Mouse (Mus musculus) CH12.LX (cell line): ENCODE data around the gene Atp7b. TPM values are rescaled to one million over a fixed set of nuclear protein-coding genes. Genes with fewer than 3 reads are reported as not detected.

Source experiments
- DNase-seq: peaks from one replicate; pipeline ENCODE4 v3.0.0-alpha.2; 2013; ENCODE audit errors: extremely low read depth
- H3K27ac ChIP-seq: 2 replicates; pipeline ENCODE4 v1.5.1; 2012; ENCODE audit warnings: low read depth, mild to moderate bottlenecking, control low read depth, moderate library complexity; ENCODE audit not compliant: insufficient read depth
- H3K27me3 ChIP-seq: replicated peaks from 2 replicates; pipeline ENCODE3; 2012; ENCODE audit warnings: inconsistent platforms
- H3K36me3 ChIP-seq, 2 experiments: replicated peaks in 1 of 2; 2 replicates each; pipeline versions ENCODE3 to v1.6.1; 2012; ENCODE audit warnings: inconsistent platforms in 1 of 2, low read length in 1 of 2, mild to moderate bottlenecking in 1 of 2, mixed read lengths in 1 of 2, moderate library complexity in 1 of 2; ENCODE audit not compliant: control insufficient read depth in 1 of 2, insufficient read depth in 1 of 2
- H3K4me1 ChIP-seq, 2 experiments: 2 replicates each; pipeline ENCODE4 v1.6.1; 2012; ENCODE audit warnings: inconsistent platforms in 1 of 2, moderate library complexity in 1 of 2; ENCODE audit not compliant: insufficient read depth in 2 of 2, control insufficient read depth in 1 of 2
- H3K4me2 ChIP-seq: 2 replicates; pipeline ENCODE4 v1.6.1; 2012; ENCODE audit warnings: low read depth, mild to moderate bottlenecking, control low read depth; ENCODE audit not compliant: poor library complexity, insufficient read depth, severe bottlenecking
- H3K4me3 ChIP-seq, 3 experiments: fragments of 150-350 bp in 1 of 3; sonication (generic) in 1 of 3; replicated peaks in 1 of 3; 2 replicates each; pipeline versions ENCODE3 to v1.5.1; 2011 to 2012; ENCODE audit warnings: low read depth in 2 of 3, low read length in 2 of 3, mild to moderate bottlenecking in 2 of 3, moderate library complexity in 2 of 3, control low read depth in 1 of 3, improper control_type of control experiment in 1 of 3, inconsistent platforms in 1 of 3, mixed read lengths in 1 of 3; ENCODE audit not compliant: poor library complexity in 1 of 3
- H3K79me2 ChIP-seq: replicated peaks from 2 replicates; pipeline ENCODE4 v1.6.1; 2012; ENCODE audit warnings: mild to moderate bottlenecking, moderate library complexity; ENCODE audit not compliant: control insufficient read depth, poor library complexity, insufficient read depth, severe bottlenecking; ENCODE audit errors: extremely low read depth
- H3K9ac ChIP-seq: 2 replicates; pipeline ENCODE4 v1.6.1; 2012; ENCODE audit warnings: low read depth, mild to moderate bottlenecking, control low read depth, moderate library complexity; ENCODE audit not compliant: insufficient read depth
- H3K9me3 ChIP-seq: replicated peaks from 2 replicates; pipeline ENCODE3; 2012; ENCODE audit warnings: low read length, inconsistent platforms, mixed read lengths
- CHD1 ChIP-seq: IDR thresholded peaks from 2 replicates; pipeline ENCODE4 v1.6.1; 2012; ENCODE audit warnings: low read depth, low read length, improper control_type of control experiment, inconsistent platforms
- CHD2 ChIP-seq: IDR thresholded peaks from 2 replicates; pipeline ENCODE4 v1.6.1; 2011; ENCODE audit warnings: low read length, improper control_type of control experiment
- CTCF ChIP-seq, 2 experiments: IDR thresholded peaks in 1 of 2; conservative IDR thresholded peaks in 1 of 2; 2 replicates each; pipeline ENCODE4 v1.5.1; 2011 to 2012; ENCODE audit warnings: low read depth in 2 of 2, low read length in 2 of 2, improper control_type of control experiment in 1 of 2, inconsistent platforms in 1 of 2, mild to moderate bottlenecking in 1 of 2, moderate library complexity in 1 of 2
- E2F4 ChIP-seq: IDR thresholded peaks from 2 replicates; pipeline ENCODE4 v1.6.1; 2011; ENCODE audit warnings: low read depth, low read length, improper control_type of control experiment; ENCODE audit not compliant: insufficient replicate concordance
- ELF1 ChIP-seq: IDR thresholded peaks from 2 replicates; pipeline ENCODE4 v1.6.1; 2014; ENCODE audit warnings: low read depth, mild to moderate bottlenecking, inconsistent platforms, low read length, improper control_type of control experiment
- ETS1 ChIP-seq: conservative IDR thresholded peaks from 2 replicates; pipeline ENCODE4 v1.6.1; 2012; ENCODE audit warnings: low read depth, mild to moderate bottlenecking, inconsistent platforms, low read length, improper control_type of control experiment, moderate library complexity
- GABPA ChIP-seq: IDR thresholded peaks from 2 replicates; pipeline ENCODE4 v1.6.1; 2012; ENCODE audit warnings: low read depth, low read length, improper control_type of control experiment, inconsistent platforms; ENCODE audit not compliant: insufficient replicate concordance
- KAT2A ChIP-seq: IDR thresholded peaks from 2 replicates; pipeline ENCODE4 v1.6.1; 2012; ENCODE audit warnings: low read length, improper control_type of control experiment, inconsistent platforms; ENCODE audit not compliant: insufficient replicate concordance
- MAFK ChIP-seq: IDR thresholded peaks from 2 replicates; pipeline ENCODE4 v1.6.1; 2011; ENCODE audit warnings: low read length, improper control_type of control experiment; ENCODE audit not compliant: insufficient replicate concordance
- MAX ChIP-seq: IDR thresholded peaks from 2 replicates; pipeline ENCODE4 v1.6.1; 2011; ENCODE audit warnings: low read length, improper control_type of control experiment
- MYC ChIP-seq: IDR thresholded peaks from 2 replicates; pipeline ENCODE4 v1.6.1; 2011; ENCODE audit warnings: low read depth, mild to moderate bottlenecking, improper control_type of control experiment, low read length
- POLR2A ChIP-seq: IDR thresholded peaks from 2 replicates; pipeline ENCODE4 v1.6.1; 2011; ENCODE audit warnings: low read depth, mild to moderate bottlenecking, improper control_type of control experiment, low read length
- RAD21 ChIP-seq: IDR thresholded peaks from 2 replicates; pipeline ENCODE4 v1.6.1; 2011; ENCODE audit warnings: low read depth, mild to moderate bottlenecking, low read length, improper control_type of control experiment, moderate library complexity
- SIN3A ChIP-seq: IDR thresholded peaks from 2 replicates; pipeline ENCODE4 v1.6.1; 2012; ENCODE audit warnings: low read length, improper control_type of control experiment, inconsistent platforms
- SMC3 ChIP-seq: IDR thresholded peaks from 2 replicates; pipeline ENCODE4 v1.6.1; 2011; ENCODE audit warnings: low read depth, low read length, improper control_type of control experiment
- UBTF ChIP-seq: IDR thresholded peaks from 2 replicates; pipeline ENCODE4 v1.6.1; 2012; ENCODE audit warnings: low read depth, mild to moderate bottlenecking, inconsistent platforms, low read length, improper control_type of control experiment, moderate library complexity
- USF1 ChIP-seq: IDR thresholded peaks from 2 replicates; pipeline ENCODE4 v1.6.1; 2014; ENCODE audit warnings: low read depth, mild to moderate bottlenecking, inconsistent platforms, low read length, improper control_type of control experiment
- ZNF384 ChIP-seq: IDR thresholded peaks from 2 replicates; pipeline ENCODE4 v1.6.1; 2012; ENCODE audit warnings: low read depth, low read length, improper control_type of control experiment, inconsistent platforms
- dilution Hi-C: fragments of 300-500 bp; cut with MboI; formaldehyde crosslinking; loops from 2 replicates; pipeline ENCODE4 v1.14.3; 2020; ENCODE audit warnings: low sequenced_read_pairs; ENCODE audit not compliant: extremely low pct_unique_long_range_greater_than_20kb, extremely low pct_ligation_motif_present
- in situ Hi-C: fragments of 300-500 bp; cut with MboI; formaldehyde crosslinking; loops from 3 replicates; pipeline ENCODE4 v1.14.3; 2019; ENCODE audit warnings: low sequenced_read_pairs, low pct_ligation_motif_present, low pct_unique_long_range_greater_than_20kb, mixed read lengths
- polyA plus RNA-seq: library from polyadenylated mRNA; unstranded; fragments of >175 nt; gene quantifications from 2 replicates; pipeline ENCODE4 v1.2.1, GENCODE M21; 2012; ENCODE audit warnings: low read depth; ENCODE audit not compliant: insufficient read length
- total RNA-seq, 2 experiments: library from RNA; depleted of rRNA; stranded (reverse); fragments of 300-350 nt in 1 of 2; fragments of >200 nt in 1 of 2; gene quantifications; 2 replicates each; pipeline ENCODE4 v1.2.3; 2012 to 2014

Atp7b gene
- total and polyA plus RNA-seq, 3 experiments = 0.51 to 3.1 (median 1.2) TPM

DNA sequence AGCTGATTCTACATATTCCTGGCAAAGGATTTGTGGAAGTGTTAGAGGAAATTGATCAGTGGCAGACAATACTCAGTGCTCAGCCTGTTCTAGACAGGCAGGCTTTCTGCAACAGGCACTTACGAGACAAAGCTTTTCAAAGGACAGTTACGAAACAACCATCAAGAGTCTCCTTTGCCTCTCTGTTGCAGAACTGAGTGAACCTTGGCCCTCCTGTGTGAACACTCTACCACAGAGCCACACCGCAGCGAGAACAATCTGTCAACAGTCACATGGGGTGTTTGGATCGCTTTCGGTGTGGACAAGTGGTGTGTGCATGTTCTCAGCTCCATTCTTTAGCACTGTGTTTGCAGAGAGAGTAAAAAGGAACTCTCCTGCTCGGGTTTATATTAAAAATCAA lies 23.1 kb downstream of the Atp7b start (continued):
- no peak for TF ChIP-seq E2F4

DNA sequence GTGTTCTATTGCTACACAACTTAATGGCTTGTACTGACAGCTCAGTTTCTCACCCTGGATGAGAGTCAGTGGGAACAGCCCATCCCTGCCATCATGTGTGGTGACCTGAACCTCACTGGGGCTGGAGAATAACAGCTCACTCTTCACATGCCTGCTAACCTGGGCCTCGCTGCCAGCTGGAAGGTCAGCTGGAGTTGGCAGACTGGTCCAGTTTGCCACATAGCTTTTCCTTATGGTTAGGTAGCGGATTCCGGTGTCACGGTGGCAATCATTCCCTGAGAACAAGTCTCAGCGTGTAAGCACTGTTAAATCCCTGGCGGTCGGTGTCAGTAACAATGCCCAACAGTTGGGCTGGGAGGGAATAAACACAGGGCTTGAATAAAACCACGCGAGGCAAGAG lies 24.0 kb downstream of the Atp7b start:
- in situ Hi-C loops = no loop called here
- Histone ChIP-seq H3K36me3 (no peaks in the 10 kb centered on the region), H3K9ac (no peak overlapping the region), H3K4me2 (no peak overlapping the region), H3K4me1 (peaks cover 0 to 4% of the 10 kb centered on the region in 2 experiments; a peak in 2 of 4 replicates)
- DNase-seq = no peak
- TF ChIP-seq MAX = no peak
- no peak for TF ChIP-seq CHD1
- TF ChIP-seq CHD2 = no peak
- TF ChIP-seq ELF1 = no peak
- no peak for TF ChIP-seq SIN3A
- no peak for TF ChIP-seq ZNF384
- TF ChIP-seq USF1 = no peak
- TF ChIP-seq KAT2A = no peak
- TF ChIP-seq MYC = no peak
- TF ChIP-seq MAFK = no peak
- TF ChIP-seq, all 38 proteins: peak for 0
- no peaks in the 10 kb centered on the region for H3K79me2 ChIP-seq
- H3K27me3 ChIP-seq = peaks cover 72% of the 10 kb centered on the region
- H3K9me3 ChIP-seq = peaks cover 2% of the 10 kb centered on the region
- no peak overlapping the region for H3K27ac ChIP-seq
- dilution Hi-C loops = no loop called here
- peak overlapping the region in 1 of 3 experiments; percentile 11 for H3K4me3 ChIP-seq

DNA sequence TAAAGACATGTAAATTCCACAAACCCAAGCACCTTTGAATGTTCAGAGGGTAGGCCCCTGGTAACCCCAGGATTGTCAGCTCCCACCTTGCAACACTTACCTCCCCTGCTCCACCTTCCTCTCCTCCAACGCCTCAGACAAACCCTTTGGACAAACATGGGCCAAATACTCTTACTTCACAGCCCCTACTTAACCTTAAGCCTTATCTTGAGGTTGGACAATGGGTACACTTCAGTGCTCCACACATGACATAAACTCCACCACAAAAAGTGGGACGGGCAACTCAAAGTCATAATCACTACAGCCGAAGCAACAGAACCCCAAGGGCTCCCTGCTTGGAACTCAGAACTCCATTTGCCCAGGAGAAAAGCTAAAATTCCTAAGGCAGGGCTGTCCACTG lies 29.1 kb downstream of the Atp7b start:
- Histone ChIP-seq H3K36me3 (no peaks in the 10 kb centered on the region), H3K9me3 (peaks cover 14% of the 10 kb centered on the region), H3K79me2 (no peaks in the 10 kb centered on the region), H3K27ac (no peak overlapping the region), H3K27me3 (peaks cover 66% of the 10 kb centered on the region), H3K4me1 (no peaks in the 10 kb centered on the region), H3K4me3 (no peak overlapping the region)
- dilution Hi-C loops = no loop called here
- TF ChIP-seq GABPA = no peak
- no peak for TF ChIP-seq CHD1
- TF ChIP-seq UBTF = no peak
- TF ChIP-seq, all 38 proteins: peak for 0
- H3K9ac ChIP-seq = no peak overlapping the region
- no peak overlapping the region for H3K4me2 ChIP-seq
- no peak for DNase-seq
- in situ Hi-C loops = no loop called here

DNA sequence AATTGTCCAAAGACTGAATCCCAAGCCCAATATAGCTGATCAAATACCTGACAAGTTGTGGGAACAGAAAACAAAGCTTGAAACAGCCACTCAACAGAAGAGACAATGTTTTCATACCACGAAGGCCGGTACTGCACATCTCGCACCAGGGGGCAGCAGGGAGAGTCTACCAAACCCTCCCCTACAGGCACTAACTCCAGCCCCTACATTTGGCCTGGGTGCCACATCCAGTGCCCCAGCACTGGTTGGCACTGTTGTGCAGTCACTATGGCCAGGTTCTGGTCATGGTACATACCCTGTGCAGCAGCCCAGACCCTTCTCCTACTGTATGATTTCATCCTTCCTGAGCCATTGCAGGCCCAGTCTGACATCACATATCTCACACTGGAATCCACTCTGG lies 31.1 kb downstream of the Atp7b start:
- no peak for DNase-seq
- Histone ChIP-seq H3K36me3 (no peaks in the 10 kb centered on the region), H3K27ac (no peak overlapping the region), H3K27me3 (peaks cover 68% of the 10 kb centered on the region), H3K9ac (no peak overlapping the region), H3K4me3 (no peak overlapping the region), H3K4me2 (no peak overlapping the region), H3K4me1 (no peaks in the 10 kb centered on the region), H3K9me3 (peaks cover 12% of the 10 kb centered on the region), H3K79me2 (no peaks in the 10 kb centered on the region)
- dilution Hi-C loops (no loop called here), in situ Hi-C loops (no loop called here)
- TF ChIP-seq E2F4 (no peak), SMC3 (peak; percentile 55), ETS1 (no peak), POLR2A (no peak), CTCF (conservative IDR thresholded peaks at IDR 0.05 in 1 of 2, IDR thresholded peaks at IDR 0.05 in 1 of 2; ENCODE audit: low read depth in 2 of 2, low read length in 2 of 2) (peak in 1 of 2 experiments; percentile 57; a peak in 2 of 4 replicates), RAD21 (no peak; the same call in none of the 2 replicates)
